Mouse (Mus musculus): Measurements from ENCODE around the gene Nek8.
"Not testable (repeated sequence)": the region's sequence is repeated elsewhere in the genome, so short reads cannot be mapped to it uniquely, and the experiment has no call there.

Gene Nek8

DNA sequence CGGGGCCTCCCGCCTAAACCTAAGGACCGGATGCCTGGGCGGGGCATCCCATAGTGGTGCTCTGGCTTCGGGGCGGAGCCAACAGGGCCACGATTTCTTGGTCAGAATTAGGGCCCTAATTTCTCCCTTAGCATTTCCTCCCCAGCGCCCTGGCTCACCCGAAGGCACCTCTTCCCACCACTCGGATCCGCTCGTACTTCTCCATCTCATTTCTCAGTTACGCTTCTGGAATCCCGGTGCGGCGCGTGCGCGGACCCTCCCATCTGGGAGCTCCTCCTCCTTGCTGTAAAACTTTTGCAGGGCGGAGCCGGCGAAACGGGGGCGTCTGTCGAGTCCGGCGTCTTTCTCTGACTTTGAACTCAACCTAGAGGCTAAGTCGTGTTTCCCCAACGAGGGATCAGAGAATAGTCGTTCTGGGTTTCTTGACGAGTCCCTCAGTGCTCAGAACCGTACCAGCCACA lies at the start of gene Nek8, which contains the start of gene Tlcd1:
Gene Nek8, minus strand, starts transcription at position 274 of the 461 bp plus-strand sequence.
Gene Tlcd1, plus strand, starts transcription at position 310 of the 461 bp plus-strand sequence.
- DNase-seq (ENCODE audit: low read depth), result peak; percentile 96

DNA sequence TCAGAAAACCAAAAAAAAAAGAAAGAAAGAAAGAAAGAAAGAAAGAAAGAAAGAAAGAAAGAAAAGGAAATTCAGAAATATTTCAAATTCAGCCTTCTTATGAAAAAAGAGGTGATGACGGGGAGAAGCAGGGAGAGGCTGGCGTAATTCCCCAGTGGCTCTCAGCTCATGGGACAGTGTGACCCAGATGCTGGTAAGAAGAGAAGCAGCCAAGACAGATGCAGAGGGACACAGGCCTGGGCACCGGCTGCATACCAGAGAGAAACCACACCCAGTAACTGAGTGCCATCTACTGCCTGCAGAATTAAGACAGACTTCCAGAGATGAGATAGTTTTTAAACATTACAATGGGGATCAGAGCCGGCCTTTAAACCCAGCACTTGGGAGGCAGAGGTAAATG lies 47.1 kb upstream of the Nek8 start:
- DNase-seq (ENCODE audit: low read depth), result no peak

DNA sequence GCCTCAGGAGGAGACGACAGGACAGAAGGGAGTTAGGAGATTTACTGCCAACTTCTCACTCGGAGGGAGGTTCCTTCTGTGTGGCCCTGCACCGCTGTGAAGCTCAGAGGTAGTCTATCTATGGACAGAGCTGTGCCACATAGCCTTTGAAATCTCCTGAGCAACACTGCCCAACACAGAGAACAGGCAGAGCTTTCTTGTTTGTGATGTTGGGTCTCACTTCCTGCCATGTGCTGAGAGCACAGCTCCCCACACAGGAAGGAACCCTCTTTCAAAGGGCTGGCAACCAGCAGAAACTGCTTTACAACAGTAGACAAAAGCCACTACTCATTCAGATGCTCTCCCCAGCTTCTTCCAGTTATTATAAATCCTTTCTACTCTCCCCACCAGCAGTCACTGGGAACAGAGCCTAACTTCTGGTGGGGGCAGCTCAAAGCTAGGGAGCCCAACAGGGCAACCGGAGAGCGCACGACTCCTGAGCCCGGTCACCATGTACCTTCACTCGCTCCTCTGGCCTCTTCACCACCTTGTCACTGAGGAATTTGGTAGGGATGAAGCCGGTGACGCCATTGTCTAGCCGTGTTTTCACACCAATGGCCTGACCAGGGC lies 39.3 kb upstream of the Nek8 start:
- DNase-seq (ENCODE audit: low read depth), result peak; percentile 73

- DNase-seq (ENCODE audit: low read depth), result no peak
Measured at GRCm38 (mm10) chr11:78213086-78213817, 36.8 kb upstream of the Nek8 start.

GRCm38 (mm10) chr11:78211513-78211912 lies 35.0 kb upstream of the Nek8 start:
- DNase-seq (ENCODE audit: low read depth), result no peak

DNA sequence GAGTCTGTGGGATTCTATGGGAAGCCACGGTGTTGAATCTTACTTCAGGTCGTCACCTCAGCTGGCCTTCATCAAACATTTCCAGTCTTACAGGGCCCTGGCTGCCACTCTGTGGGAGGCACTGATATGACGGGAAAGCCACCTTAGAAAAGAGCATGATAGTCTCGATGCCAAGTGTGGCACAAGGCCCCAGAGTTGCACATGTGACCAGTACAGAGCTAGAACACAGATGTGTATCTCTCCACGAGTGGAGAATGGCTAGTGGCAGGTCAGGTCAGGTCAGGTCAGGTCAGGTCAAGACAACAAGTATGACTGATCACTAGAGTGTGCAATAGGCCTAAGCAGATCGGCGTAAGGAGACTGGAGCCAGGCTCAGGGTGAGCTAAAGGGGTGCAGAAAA lies 34.1 kb upstream of the Nek8 start:
- no peak for DNase-seq (ENCODE audit: low read depth)

- no peak for DNase-seq (ENCODE audit: low read depth)
Measured at GRCm38 (mm10) chr11:78209886-78210285, 33.4 kb upstream of the Nek8 start.

DNA sequence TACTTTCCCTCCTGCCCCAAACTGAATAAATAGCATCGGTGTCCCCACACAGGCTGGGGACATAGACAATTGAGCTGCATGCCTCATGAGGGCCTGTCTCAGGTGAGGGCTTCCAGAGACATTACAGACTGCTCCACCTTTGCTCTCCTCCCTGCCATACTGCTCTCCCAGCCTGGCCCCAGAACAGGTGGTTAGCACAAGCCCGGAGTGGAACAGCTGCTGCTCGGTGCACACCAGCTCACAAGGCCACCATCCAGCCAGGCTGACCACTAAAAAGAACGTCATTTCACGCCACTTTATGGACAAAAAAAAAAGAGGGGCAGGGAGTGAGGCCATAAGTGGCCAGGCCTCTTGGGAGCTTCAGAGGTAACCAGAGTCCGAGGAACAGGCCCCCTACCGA lies 30.7 kb upstream of the Nek8 start:
- no peak for DNase-seq (ENCODE audit: low read depth)

GRCm38 (mm10) chr11:78205361-78206206 lies 29.1 kb upstream of the Nek8 start:
- no peak for DNase-seq (ENCODE audit: low read depth)

DNA sequence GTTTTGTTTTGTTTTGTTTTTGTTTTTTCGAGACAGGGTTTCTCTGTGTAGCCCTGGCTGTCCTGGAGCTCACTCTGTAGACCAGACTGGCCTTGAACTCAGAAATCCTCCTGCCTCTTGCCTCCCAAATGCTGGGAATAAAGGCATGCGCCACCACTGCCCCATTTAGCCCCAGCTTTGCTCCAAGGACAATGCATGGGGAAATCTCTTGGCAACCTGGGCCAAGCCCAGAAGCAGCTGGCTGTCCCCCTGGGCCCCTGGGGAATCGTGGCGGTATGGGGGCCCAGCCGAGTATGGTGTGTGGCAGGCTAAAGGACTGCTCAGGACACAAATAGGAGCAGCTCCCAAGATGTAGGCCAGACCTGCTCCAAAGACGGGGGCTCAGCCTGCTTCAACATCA lies 27.8 kb upstream of the Nek8 start:
- no peak for DNase-seq (ENCODE audit: low read depth)

DNA sequence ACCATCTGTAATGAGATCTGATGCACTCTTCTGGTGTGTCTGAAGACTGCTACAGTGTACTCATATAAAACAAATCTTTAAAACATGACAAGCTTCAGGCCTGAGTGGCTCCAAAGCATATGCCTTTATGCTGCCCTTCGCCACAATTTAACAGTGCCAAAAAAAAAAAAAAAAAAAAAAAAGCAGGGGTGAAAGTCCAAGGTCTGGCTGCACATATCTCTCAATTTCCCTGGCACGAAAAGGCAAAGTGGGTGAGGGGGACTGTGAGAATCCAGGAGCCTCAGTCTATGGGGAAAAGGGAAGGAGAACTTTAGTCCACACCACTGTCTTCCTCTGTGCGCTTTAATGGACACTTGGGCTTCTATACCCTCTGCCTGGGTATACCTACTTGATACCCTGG lies 25.9 kb upstream of the Nek8 start:
- no peak for DNase-seq (ENCODE audit: low read depth)

GRCm38 (mm10) chr11:78195101-78195863 lies 18.8 kb upstream of the Nek8 start:
- DNase-seq (ENCODE audit: low read depth), result no peak

- peak; percentile 72 for DNase-seq (ENCODE audit: low read depth)
Measured at GRCm38 (mm10) chr11:78194411-78195100, 18.1 kb upstream of the Nek8 start.

DNA sequence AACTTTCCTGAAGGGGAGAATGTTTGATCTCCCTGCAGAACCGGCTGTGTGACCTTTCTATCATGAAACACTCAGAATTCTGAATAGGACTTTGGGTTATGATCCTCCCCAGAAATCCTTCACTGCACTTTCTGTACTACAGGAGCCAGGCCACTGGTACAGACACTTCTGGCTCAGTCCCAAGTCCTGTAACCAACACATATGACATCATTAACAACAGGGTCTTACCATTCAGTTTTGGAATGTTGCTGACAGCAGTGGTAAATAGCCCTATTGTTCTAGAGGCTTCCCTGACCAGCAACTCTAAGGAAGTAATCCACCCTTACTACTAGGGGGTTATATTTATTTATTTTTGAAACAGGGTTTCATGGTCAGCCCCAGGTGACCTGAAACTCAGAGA lies 16.6 kb upstream of the Nek8 start, which contains the start of gene Proca1:
Gene Proca1, plus strand, starts transcription at position 280 of the 400 bp plus-strand sequence.
- no peak for DNase-seq (ENCODE audit: low read depth)

GRCm38 (mm10) chr11:78190041-78190440 lies 13.6 kb upstream of the Nek8 start:
- no peak for DNase-seq (ENCODE audit: low read depth)

DNA sequence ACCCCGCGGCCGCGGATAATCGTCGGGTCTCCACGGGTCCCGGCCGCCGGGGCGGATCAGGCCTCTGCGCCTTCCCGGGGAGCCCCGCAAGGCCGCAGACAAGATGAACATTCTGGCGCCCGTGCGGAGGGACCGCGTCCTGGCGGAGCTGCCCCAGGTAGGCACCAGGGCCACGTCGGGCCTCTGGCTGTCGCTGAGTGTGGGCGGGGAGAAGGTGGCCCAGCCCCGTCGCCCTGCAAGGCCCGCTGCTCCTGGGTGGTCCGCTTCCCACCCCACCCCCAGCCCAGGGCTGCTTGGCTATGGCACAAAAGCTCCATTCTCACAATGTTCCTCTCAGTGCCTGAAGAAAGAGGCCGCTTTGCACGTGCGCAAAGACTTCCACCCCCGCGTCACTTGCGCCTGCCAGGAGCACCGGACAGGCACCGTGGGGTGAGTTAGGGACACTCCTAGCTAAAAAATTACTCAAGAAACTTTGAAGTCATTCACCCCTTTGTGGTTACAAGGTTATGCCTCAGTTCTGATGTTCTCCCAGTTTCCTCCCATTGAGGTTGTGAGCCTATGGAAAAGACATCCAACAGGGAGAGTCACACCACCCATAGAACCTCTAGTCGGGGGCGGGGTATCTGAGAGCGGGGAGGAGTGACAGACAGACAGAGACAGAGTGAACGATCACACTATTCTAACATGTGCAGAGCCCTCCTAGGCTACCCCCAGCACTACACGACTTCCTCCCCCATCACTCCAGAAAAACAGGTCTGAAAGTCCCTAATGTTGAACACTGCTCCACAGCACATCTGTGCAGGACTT lies 13.0 kb upstream of the Nek8 start:
- DNase-seq (ENCODE audit: low read depth), result peak; percentile 50

DNA sequence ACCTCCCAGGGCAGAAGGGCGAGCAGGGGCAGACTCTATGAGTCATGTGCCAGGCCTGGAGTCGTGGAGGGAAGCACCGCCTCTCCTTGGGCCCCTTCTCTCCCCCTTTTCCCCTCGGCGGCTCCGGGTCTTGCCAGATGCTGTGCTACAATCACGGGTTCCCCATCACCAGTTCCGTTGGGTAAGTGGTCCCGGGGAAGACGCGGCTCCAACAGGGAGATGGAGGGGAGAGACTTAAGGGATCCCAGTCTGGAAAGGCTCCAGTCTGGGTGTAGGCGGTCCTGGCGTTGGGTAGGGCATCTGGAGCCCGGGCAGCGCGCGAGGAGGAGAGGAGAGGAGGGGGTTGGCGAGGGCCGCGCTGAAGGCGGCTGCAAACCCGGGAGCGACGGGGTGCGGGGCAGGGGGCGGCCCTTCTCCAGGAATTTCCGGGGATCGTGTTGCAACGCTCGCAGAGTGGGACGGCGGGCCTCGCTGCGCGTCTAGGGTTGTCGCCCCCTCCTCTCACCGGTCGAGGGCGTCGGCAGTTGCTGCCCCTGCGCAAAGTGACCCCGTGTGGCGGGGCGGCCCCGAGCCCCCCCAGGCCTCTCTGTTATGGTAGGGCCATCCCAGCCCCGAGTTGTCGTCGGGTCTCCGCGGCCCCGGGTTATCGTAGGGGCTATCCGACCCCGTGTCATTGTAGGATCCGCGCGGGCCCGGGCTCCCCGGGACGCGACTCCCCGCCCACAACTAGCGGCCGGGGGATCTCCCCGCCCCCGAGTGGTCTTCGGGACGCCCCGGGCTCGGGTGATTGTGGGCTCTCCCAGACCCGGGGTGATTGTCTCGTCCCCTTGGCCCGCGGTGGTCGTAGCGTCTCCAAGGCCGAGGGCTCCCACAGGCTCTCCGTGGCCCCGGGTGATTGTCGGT lies 12.1 kb upstream of the Nek8 start, which contains the start of gene Rab34:
Gene Rab34, plus strand, starts transcription at position 100 of the 903 bp plus-strand sequence.
- DNase-seq (ENCODE audit: low read depth), result no peak

- DNase-seq (ENCODE audit: low read depth), result not testable (repeated sequence)
Measured at GRCm38 (mm10) chr11:78184702-78185101, 8.2 kb upstream of the Nek8 start.

DNA sequence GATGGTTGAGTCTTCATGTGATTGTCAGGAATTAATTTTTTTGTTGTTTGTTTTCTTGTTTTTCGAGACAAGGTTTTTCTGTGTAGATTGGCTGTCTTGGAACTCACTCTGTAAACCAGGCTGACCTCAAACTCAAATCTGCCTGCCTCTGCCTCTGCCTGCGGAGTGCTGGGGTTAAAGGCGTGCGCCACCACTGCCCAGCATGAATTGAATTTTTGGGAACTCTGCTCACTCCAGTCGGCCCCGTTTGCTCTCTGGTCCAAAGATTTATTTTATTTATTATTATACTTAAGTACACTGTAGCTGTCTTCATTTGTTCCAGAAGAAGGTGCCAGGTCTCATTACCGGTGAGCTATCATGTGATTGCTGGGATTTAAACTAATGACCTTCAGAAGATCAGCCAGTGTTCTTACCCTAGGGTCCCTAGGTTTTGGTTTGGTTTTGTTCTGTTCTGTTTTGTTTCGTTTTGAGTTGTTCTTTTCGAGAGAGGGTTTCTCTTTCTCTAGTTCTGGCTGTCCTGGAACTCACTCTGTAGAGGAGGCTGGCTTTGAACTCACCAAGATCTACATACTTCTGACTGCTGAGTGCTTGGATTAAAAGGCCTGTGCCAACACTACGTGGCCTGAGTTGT lies 7.5 kb upstream of the Nek8 start:
- no peak for DNase-seq (ENCODE audit: low read depth)
